Mouse (Mus musculus) layer of hippocampus, adult 2 months (tissue): Measurements from ENCODE around the gene Cdc14b. TPM values are rescaled to one million over a fixed set of nuclear protein-coding genes. Genes with fewer than 3 reads are reported as not detected.

ENCODE experiments used
- DNase-seq, 2 experiments: peaks; one replicate each; pipeline ENCODE4 v3.0.0; 2022; ENCODE audit warnings: low spot score in 2 of 2
- H3K27ac ChIP-seq: fragments of 200-600 bp; 2 replicates; pipeline ENCODE4 v1.8.1; 2022
- H3K4me3 ChIP-seq: fragments of 200-600 bp; 2 replicates; pipeline ENCODE4 v1.8.1; 2022; ENCODE audit warnings: mild to moderate bottlenecking
- CTCF ChIP-seq: fragments of 200-600 bp; conservative IDR thresholded peaks from 2 replicates; pipeline ENCODE4 v1.8.1; 2022; ENCODE audit warnings: antibody characterized with exemption, mild to moderate bottlenecking, moderate library complexity
- long read RNA-seq, 2 experiments: library from polyadenylated mRNA; stranded (forward); transcript quantifications; one replicate each; pipeline ENCODE4 v2.0.0; 2021; ENCODE audit warnings: borderline mapping rate in 2 of 2
- total RNA-seq, 2 experiments: library from RNA; stranded (reverse); gene quantifications; 2 replicates each; pipeline ENCODE4 v1.2.3; 2021

The Cdc14b gene
- total RNA-seq = 10 to 100 TPM in 1 of 2 experiments, 1 to 10 TPM in 1; 9.8 to 14.2 TPM
- long read RNA-seq, experiment 1, partial matches to known transcripts = 0 of 1 reads
- long read RNA-seq, experiment 1, other reads (novel, unspliced or antisense) = 1 of 1 reads
- long read RNA-seq, experiment 2, partial matches to known transcripts = 0 of 4 reads
- long read RNA-seq, experiment 2, other reads (novel, unspliced or antisense) = 4 of 4 reads

- no peak for TF ChIP-seq CTCF
- Histone ChIP-seq H3K27ac (no peak within 1 kb of the TSS), H3K4me3 (peak within 1 kb of the TSS; percentile 79)
- peak; percentile 53 to 63 for DNase-seq
Observed at GRCm38 (mm10) chr13:64274879-64275753, at the start of gene Cdc14b. Cdc14b (minus strand) TSS chr13:64275290.

- no peak for TF ChIP-seq CTCF
- H3K27ac ChIP-seq = no peak overlapping the region
Observed at GRCm38 (mm10) chr13:64322561-64323281, 47.6 kb upstream of the Cdc14b start.

GRCm38 (mm10) chr13:64320334-64320733, 45.2 kb upstream of the Cdc14b start:
- DNase-seq = no peak
- no peak overlapping the region for H3K4me3 ChIP-seq
- no peak for TF ChIP-seq CTCF

More at GRCm38 (mm10) chr13:64322561-64323281, 47.6 kb upstream of the Cdc14b start:
- DNase-seq = no peak
- H3K4me3 ChIP-seq = no peak overlapping the region

GRCm38 (mm10) chr13:64319782-64320181, 44.7 kb upstream of the Cdc14b start:
- no peak overlapping the region for H3K27ac ChIP-seq
- H3K4me3 ChIP-seq = no peak overlapping the region
- peak; percentile 47 for TF ChIP-seq CTCF
- no peak for DNase-seq

More at GRCm38 (mm10) chr13:64320334-64320733, 45.2 kb upstream of the Cdc14b start:
- H3K27ac ChIP-seq = no peak overlapping the region

GRCm38 (mm10) chr13:64318355-64318754, 43.3 kb upstream of the Cdc14b start:
- peak in 1 of 2 experiments; percentile 13 for DNase-seq
- Histone ChIP-seq H3K4me3 (no peak overlapping the region), H3K27ac (no peak overlapping the region)
- no peak for TF ChIP-seq CTCF

- H3K4me3 ChIP-seq = no peak overlapping the region; the same call in 1 of the 2 replicates
- DNase-seq = peak; percentile 33 to 50
- H3K27ac ChIP-seq = no peak overlapping the region
- TF ChIP-seq CTCF = peak; percentile 94
Observed at GRCm38 (mm10) chr13:64315483-64316050, 40.5 kb upstream of the Cdc14b start.

- no peak for DNase-seq
Observed at GRCm38 (mm10) chr13:64314041-64314440, 39.0 kb upstream of the Cdc14b start.

GRCm38 (mm10) chr13:64312916-64313289, 37.8 kb upstream of the Cdc14b start:
- DNase-seq = no peak
- TF ChIP-seq CTCF = no peak
- H3K27ac ChIP-seq = peak overlapping the region; percentile 95; the same call in 1 of the 2 replicates

More at GRCm38 (mm10) chr13:64314041-64314440, 39.0 kb upstream of the Cdc14b start:
- Histone ChIP-seq H3K27ac (no peak overlapping the region), H3K4me3 (no peak overlapping the region)
- no peak for TF ChIP-seq CTCF

GRCm38 (mm10) chr13:64312024-64312915, 37.2 kb upstream of the Cdc14b start, which contains the start of gene Aaed1:
Aaed1 (minus strand) TSS chr13:64312710.
- peak; percentile 84 to 87 for DNase-seq
- TF ChIP-seq CTCF = peak; percentile 78
- peak within 1 kb of the TSS; percentile 84 for H3K4me3 ChIP-seq
- H3K27ac ChIP-seq = peak within 1 kb of the TSS; percentile 95

More at GRCm38 (mm10) chr13:64312916-64313289, 37.8 kb upstream of the Cdc14b start:
- H3K4me3 ChIP-seq = peak overlapping the region; percentile 84

- Histone ChIP-seq H3K4me3 (peak overlapping the region; percentile 84), H3K27ac (peak overlapping the region; percentile 95; the same call in 1 of the 2 replicates)
- no peak for TF ChIP-seq CTCF
- no peak for DNase-seq
Observed at GRCm38 (mm10) chr13:64311266-64311665, 36.2 kb upstream of the Cdc14b start.

- no peak for TF ChIP-seq CTCF
- H3K4me3 ChIP-seq = no peak overlapping the region
- no peak overlapping the region for H3K27ac ChIP-seq
- DNase-seq = no peak
Observed at GRCm38 (mm10) chr13:64310585-64310984, 35.5 kb upstream of the Cdc14b start.
